31 mouse cellular contexts compared by ENCODE assay signal in the genomic region with DNA sequence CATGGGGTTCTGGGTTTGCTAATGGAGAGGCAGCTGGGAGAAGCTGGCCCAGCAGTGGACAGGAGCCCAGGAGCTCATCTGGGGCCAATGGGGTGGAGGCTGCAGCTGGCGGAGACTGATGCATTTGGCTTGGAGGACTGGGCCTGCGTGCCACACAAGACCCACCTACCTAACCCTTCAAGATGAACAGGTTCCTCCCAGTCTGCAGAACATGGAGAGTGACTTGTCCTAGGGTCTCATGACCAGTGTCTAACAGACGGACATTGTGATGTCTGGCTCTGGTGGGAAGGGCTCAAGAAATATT.
DNase-seq lines count a peak whose midpoint lies in the region; ATAC-seq and TF ChIP-seq lines count a peak whose summit lies in the region.
"Had no signal": no experiment of that assay in that cellular context is flagged by ENCODE, and none has a peak within 500 bp of the region (broad histone marks: within the 10 kb centered on the region; RNA-seq: fewer than 3 reads in every experiment).

No protein-coding gene starts in this region.

- peaks cover 13% of the 10 kb centered on the region for H3K36me3 ChIP-seq in hindbrain, embryonic 10.5 days
- no peaks in the 10 kb centered on the region for H3K36me3 ChIP-seq in hindbrain, embryonic 16.5 days (ENCODE audit: control insufficient read depth, insufficient read depth, low read length)
- H3K36me3 ChIP-seq in midbrain, embryonic 11.5 days (ENCODE audit: control insufficient read depth, insufficient read depth, low read length) = no peaks in the 10 kb centered on the region
- H3K36me3 ChIP-seq in midbrain, postnatal 0 days (ENCODE audit: insufficient read depth, low read length) = no peaks in the 10 kb centered on the region
- H3K36me3 ChIP-seq in midbrain, embryonic 15.5 days (replicated peaks) = no peaks in the 10 kb centered on the region
- H3K36me3 ChIP-seq: embryonic facial prominence, embryonic 10.5 days; embryonic facial prominence, embryonic 15.5 days; heart, embryonic 15.5 days; limb, embryonic 10.5 days; limb, embryonic 15.5 days; liver, embryonic 13.5 days; neural tube, embryonic 12.5 days had no signal

- H3K4me1 ChIP-seq in hindbrain, embryonic 10.5 days (replicated peaks) = peaks cover 38% of the 10 kb centered on the region
- peaks cover 26% of the 10 kb centered on the region for H3K4me1 ChIP-seq in hindbrain, embryonic 16.5 days (ENCODE audit: control insufficient read depth, insufficient read depth, low read depth, low read length)
- H3K4me1 ChIP-seq in midbrain, embryonic 11.5 days (ENCODE audit: control insufficient read depth, insufficient read depth, low read length) = peaks cover 24% of the 10 kb centered on the region
- peaks cover 15% of the 10 kb centered on the region; the same call in 1 of the 2 replicates for H3K4me1 ChIP-seq in midbrain, postnatal 0 days (ENCODE audit: insufficient read depth, low read length)
- peaks cover 37% of the 10 kb centered on the region for H3K4me1 ChIP-seq in midbrain, embryonic 15.5 days
- H3K4me1 ChIP-seq: embryonic facial prominence, embryonic 15.5 days; liver, embryonic 13.5 days had no signal

- 57% methylated on average over 3 of the region's 3 CpGs for WGBS in hindbrain, embryonic 10.5 days
- 65% methylated on average over 3 of the region's 3 CpGs for WGBS in hindbrain, embryonic 16.5 days
- 28% methylated on average over 3 of the region's 3 CpGs for WGBS in midbrain, embryonic 11.5 days
- WGBS in midbrain, postnatal 0 days = 62% methylated on average over 3 of the region's 3 CpGs
- WGBS in midbrain, embryonic 15.5 days = 39% methylated on average over 3 of the region's 3 CpGs

- no peak overlapping the region for H3K4me2 ChIP-seq in hindbrain, embryonic 16.5 days (ENCODE audit: low read length)
- peak overlapping the region; percentile 20 for H3K4me2 ChIP-seq in midbrain, embryonic 11.5 days
- H3K4me2 ChIP-seq in midbrain, postnatal 0 days (ENCODE audit: low read depth, low read length, poor library complexity, severe bottlenecking) = no peak overlapping the region
- H3K4me2 ChIP-seq in midbrain, embryonic 15.5 days = no peak overlapping the region
- H3K4me2 ChIP-seq: embryonic facial prominence, embryonic 15.5 days; heart, embryonic 15.5 days; limb, embryonic 15.5 days; liver, embryonic 13.5 days; neural tube, embryonic 12.5 days had no signal

- H3K9ac ChIP-seq in hindbrain, embryonic 16.5 days (ENCODE audit: low read depth, low read length) = no peak overlapping the region
- H3K9ac ChIP-seq in midbrain, embryonic 11.5 days (ENCODE audit: low read length) = no peak overlapping the region
- H3K9ac ChIP-seq in midbrain, postnatal 0 days (replicated peaks; ENCODE audit: low read length, poor library complexity, severe bottlenecking) = no peak overlapping the region
- no peak overlapping the region for H3K9ac ChIP-seq in midbrain, embryonic 15.5 days
- H3K9ac ChIP-seq: embryonic facial prominence, embryonic 15.5 days; heart, embryonic 15.5 days; limb, embryonic 15.5 days; liver, embryonic 13.5 days; neural tube, embryonic 12.5 days had no signal

- no peaks in the 10 kb centered on the region for H3K27me3 ChIP-seq in hindbrain, embryonic 10.5 days (ENCODE audit: insufficient read depth, poor library complexity, severe bottlenecking)
- no peaks in the 10 kb centered on the region for H3K27me3 ChIP-seq in hindbrain, embryonic 16.5 days (replicated peaks; ENCODE audit: control insufficient read depth, insufficient read depth, low read length)
- no peaks in the 10 kb centered on the region; the same call in 1 of the 2 replicates for H3K27me3 ChIP-seq in midbrain, embryonic 11.5 days (ENCODE audit: control insufficient read depth, insufficient read depth, low read length)
- no peaks in the 10 kb centered on the region for H3K27me3 ChIP-seq in midbrain, postnatal 0 days (ENCODE audit: insufficient read depth, low read length)
- H3K27me3 ChIP-seq in midbrain, embryonic 15.5 days (replicated peaks) = no peaks in the 10 kb centered on the region
- H3K27me3 ChIP-seq: embryonic facial prominence, embryonic 15.5 days; heart, embryonic 15.5 days; limb, embryonic 15.5 days; liver, embryonic 13.5 days; neural tube, embryonic 12.5 days had no signal

- DNase-seq in cerebellum, postnatal 10 days = peak; percentile 49 to 52
- no peak for DNase-seq in cerebellum, adult 18-20 months
- DNase-seq in hindbrain, embryonic 10.5 days (ENCODE audit: low spot score) = no peak
- DNase-seq in midbrain, embryonic 11.5 days (ENCODE audit: low spot score, missing footprints) = peak; percentile 89
- no peak for DNase-seq in midbrain, postnatal 0 days (ENCODE audit: low spot score)
- no peak for DNase-seq in lung, postnatal 14 days
- DNase-seq: adrenal gland, adult 8-10 months; cerebellum, adult 8-10 months; cerebellum, postnatal 36 days; gastrocnemius, postnatal 14 days; kidney, postnatal 36 days; liver, embryonic 13.5 days; lung, adult 18-20 months; right cerebral cortex, postnatal 4 days; thymus, adult 2 months; thymus, postnatal 4 days had no signal

- no peak for ATAC-seq in hindbrain, embryonic 16.5 days
- peak; percentile 57 for ATAC-seq in midbrain, embryonic 11.5 days (ENCODE audit: low FRiP score)
- ATAC-seq in midbrain, postnatal 0 days (ENCODE audit: low FRiP score) = no peak
- ATAC-seq in midbrain, embryonic 15.5 days (replicated peaks) = no peak
- ATAC-seq: activated CD4-positive, CD25-positive, alpha-beta regulatory T cell, adult 4 months; forebrain, embryonic 14.5 days; intestine, postnatal 0 days; lung, postnatal 0 days had no signal

- peak overlapping the region; percentile 62 for H3K27ac ChIP-seq in hindbrain, embryonic 10.5 days
- no peak overlapping the region for H3K27ac ChIP-seq in hindbrain, embryonic 16.5 days (ENCODE audit: low read depth, low read length)
- H3K27ac ChIP-seq in midbrain, embryonic 11.5 days (ENCODE audit: low read depth, low read length) = peak overlapping the region; percentile 62
- H3K27ac ChIP-seq in midbrain, postnatal 0 days (ENCODE audit: low read depth, low read length) = no peak overlapping the region
- H3K27ac ChIP-seq in midbrain, embryonic 15.5 days = peak overlapping the region; percentile 70
- H3K27ac ChIP-seq: embryonic facial prominence, embryonic 10.5 days; embryonic facial prominence, embryonic 15.5 days; heart, embryonic 10.5 days; heart, embryonic 15.5 days; layer of hippocampus, adult 2 months; limb, embryonic 10.5 days; limb, embryonic 15.5 days; liver, embryonic 13.5 days; macrophage; neural tube, embryonic 12.5 days had no signal

- H3K4me3 ChIP-seq in hindbrain, embryonic 10.5 days = no peak overlapping the region
- H3K4me3 ChIP-seq in hindbrain, embryonic 16.5 days (ENCODE audit: low read length) = no peak overlapping the region
- H3K4me3 ChIP-seq in midbrain, embryonic 11.5 days (ENCODE audit: low read depth, low read length) = no peak overlapping the region
- H3K4me3 ChIP-seq in midbrain, postnatal 0 days (ENCODE audit: low read depth, low read length) = no peak overlapping the region
- H3K4me3 ChIP-seq in midbrain, embryonic 15.5 days = no peak overlapping the region
- H3K4me3 ChIP-seq: embryonic facial prominence, embryonic 10.5 days; embryonic facial prominence, embryonic 15.5 days; heart, embryonic 10.5 days; heart, embryonic 15.5 days; layer of hippocampus, adult 2 months; limb, embryonic 10.5 days; limb, embryonic 15.5 days; liver, embryonic 13.5 days; neural tube, embryonic 12.5 days had no signal

- peaks cover 13% of the 10 kb centered on the region for H3K9me3 ChIP-seq in hindbrain, embryonic 10.5 days
- no peaks in the 10 kb centered on the region for H3K9me3 ChIP-seq in hindbrain, embryonic 16.5 days (ENCODE audit: control insufficient read depth, low read length)
- peaks cover 3% of the 10 kb centered on the region; the same call in 1 of the 2 replicates for H3K9me3 ChIP-seq in midbrain, embryonic 11.5 days (ENCODE audit: control insufficient read depth, low read length)
- no peaks in the 10 kb centered on the region for H3K9me3 ChIP-seq in midbrain, postnatal 0 days (ENCODE audit: low read length)
- H3K9me3 ChIP-seq in midbrain, embryonic 15.5 days = no peaks in the 10 kb centered on the region
- H3K9me3 ChIP-seq: embryonic facial prominence, embryonic 15.5 days; heart, embryonic 15.5 days; limb, embryonic 10.5 days; limb, embryonic 15.5 days had no signal

- no peak for TF ChIP-seq CTCF in midbrain, postnatal 0 days (IDR thresholded peaks at IDR 0.05)

Comparison
In these comparisons a context has a peak if more than half of its experiments do, and no peak if none do; other contexts are left out.
1. DNase-seq: peak in cerebellum, postnatal 10 days (2 of 2) and midbrain, embryonic 11.5 days (single experiment); none in cerebellum, adult 18-20 months (0 of 2), hindbrain, embryonic 10.5 days (single experiment), midbrain, postnatal 0 days (single experiment) and lung, postnatal 14 days (single experiment).
2. H3K27ac ChIP-seq: peak in hindbrain, embryonic 10.5 days (single experiment), midbrain, embryonic 11.5 days (single experiment) and midbrain, embryonic 15.5 days (single experiment); none in hindbrain, embryonic 16.5 days (single experiment) and midbrain, postnatal 0 days (single experiment).